Mouse (Mus musculus): ENCODE results near the gene Sfrp5. TPM values are rescaled to one million over a fixed set of nuclear protein-coding genes. Genes with fewer than 3 reads are reported as not detected.

Gene Sfrp5
- total RNA-seq, 2 experiments from 2014 or later = 2.5 TPM

- DNase-seq = peak; percentile 37 to 46
Observed at GRCm38 (mm10) chr19:42198026-42198425, 4.0 kb downstream of the Sfrp5 start.

- no peak for DNase-seq
Observed at GRCm38 (mm10) chr19:42197066-42197465, 5.0 kb downstream of the Sfrp5 start.

- DNase-seq = no peak
Observed at GRCm38 (mm10) chr19:42196378-42196777, 5.7 kb downstream of the Sfrp5 start.

GRCm38 (mm10) chr19:42193311-42193710 lies 8.7 kb downstream of the Sfrp5 start:
- DNase-seq = no peak

GRCm38 (mm10) chr19:42190494-42190893 lies 11.6 kb downstream of the Sfrp5 start:
- DNase-seq = peak; percentile 70 to 79

GRCm38 (mm10) chr19:42189735-42190134 lies 12.3 kb downstream of the Sfrp5 start:
- no peak for DNase-seq

- no peak for DNase-seq
Observed at GRCm38 (mm10) chr19:42182673-42183072, 19.4 kb downstream of the Sfrp5 start.

GRCm38 (mm10) chr19:42179356-42179755 lies 22.7 kb downstream of the Sfrp5 start:
- DNase-seq = no peak

GRCm38 (mm10) chr19:42177461-42177860 lies 24.6 kb downstream of the Sfrp5 start:
- DNase-seq = no peak

- no peak for DNase-seq
Observed at GRCm38 (mm10) chr19:42176841-42177240, 25.2 kb downstream of the Sfrp5 start.

- DNase-seq = peak; percentile 95 to 97
Observed at GRCm38 (mm10) chr19:42170025-42170969, 31.8 kb downstream of the Sfrp5 start.

- no peak for DNase-seq
Observed at GRCm38 (mm10) chr19:42169322-42169975, 32.6 kb downstream of the Sfrp5 start.

- DNase-seq = no peak
Observed at GRCm38 (mm10) chr19:42167489-42167888, 34.6 kb downstream of the Sfrp5 start.

- DNase-seq = peak in 1 of 2 experiments; percentile 32
Observed at GRCm38 (mm10) chr19:42166766-42167165, 35.3 kb downstream of the Sfrp5 start.

GRCm38 (mm10) chr19:42166130-42166529 lies 35.9 kb downstream of the Sfrp5 start:
- DNase-seq = peak; percentile 94

- DNase-seq = no peak
Observed at GRCm38 (mm10) chr19:42164188-42164587, 37.9 kb downstream of the Sfrp5 start.

- no peak for DNase-seq
Observed at GRCm38 (mm10) chr19:42163764-42164163, 38.3 kb downstream of the Sfrp5 start, which contains the start of gene Zfyve27. Gene Zfyve27 (plus strand): TSS chr19:42163951.

- no peak for DNase-seq
Observed at GRCm38 (mm10) chr19:42158246-42159017, 43.6 kb downstream of the Sfrp5 start.

- DNase-seq = no peak
Observed at GRCm38 (mm10) chr19:42157493-42158237, 44.4 kb downstream of the Sfrp5 start.

- peak; percentile 89 to 92 for DNase-seq
Observed at GRCm38 (mm10) chr19:42151990-42152389, 50.1 kb downstream of the Sfrp5 start.

GRCm38 (mm10) chr19:42148569-42148860 lies 53.5 kb downstream of the Sfrp5 start:
- no peak for DNase-seq
